Mouse (Mus musculus): Measurements from ENCODE around the gene Palm2.

The Palm2 gene

DNA sequence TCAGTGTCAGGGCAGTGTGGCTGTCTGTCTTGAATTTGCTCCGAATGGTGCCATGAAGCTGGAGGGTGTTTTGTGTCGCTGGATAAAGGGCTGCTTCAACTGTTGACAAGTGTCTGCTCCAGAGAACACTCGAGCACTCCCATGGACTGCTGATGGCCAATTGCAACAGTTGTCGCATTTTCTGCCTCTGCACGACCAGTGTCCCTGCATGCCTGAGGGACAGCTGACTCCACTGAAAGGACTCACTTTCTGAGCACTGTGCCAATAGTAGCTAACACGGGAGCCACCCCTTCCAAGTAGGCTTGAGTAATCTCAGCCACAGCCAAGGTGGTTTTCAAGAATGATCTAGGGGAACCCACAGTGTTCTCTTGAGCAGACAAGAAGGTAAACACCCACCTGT lies 135.7 kb downstream of the Palm2 start:
- no peak for DNase-seq (ENCODE audit: low read depth)

GRCm38 (mm10) chr4:57570229-57570628 lies 136.2 kb downstream of the Palm2 start:
- no peak for DNase-seq (ENCODE audit: low read depth)

DNA sequence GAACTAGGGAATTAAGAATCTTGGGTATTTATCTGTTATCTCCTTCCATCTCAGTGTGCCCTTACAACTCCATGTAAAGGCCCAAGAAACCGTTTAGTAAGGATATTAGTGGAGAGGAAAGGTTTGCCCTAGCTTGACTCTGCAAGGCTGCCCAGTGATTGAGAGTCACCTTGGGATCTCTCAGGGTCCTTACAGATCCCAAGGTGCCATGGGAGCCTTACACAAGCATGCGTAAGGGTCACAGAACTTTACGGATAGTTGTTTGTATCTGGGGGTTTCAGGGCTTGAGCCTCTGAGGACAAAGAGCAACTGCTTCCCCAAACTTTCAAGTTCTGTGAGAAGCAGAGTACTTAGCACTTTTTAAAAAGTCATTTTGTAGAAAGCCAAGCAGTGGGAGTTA lies 140.1 kb downstream of the Palm2 start:
- DNase-seq (ENCODE audit: low read depth) = no peak

DNA sequence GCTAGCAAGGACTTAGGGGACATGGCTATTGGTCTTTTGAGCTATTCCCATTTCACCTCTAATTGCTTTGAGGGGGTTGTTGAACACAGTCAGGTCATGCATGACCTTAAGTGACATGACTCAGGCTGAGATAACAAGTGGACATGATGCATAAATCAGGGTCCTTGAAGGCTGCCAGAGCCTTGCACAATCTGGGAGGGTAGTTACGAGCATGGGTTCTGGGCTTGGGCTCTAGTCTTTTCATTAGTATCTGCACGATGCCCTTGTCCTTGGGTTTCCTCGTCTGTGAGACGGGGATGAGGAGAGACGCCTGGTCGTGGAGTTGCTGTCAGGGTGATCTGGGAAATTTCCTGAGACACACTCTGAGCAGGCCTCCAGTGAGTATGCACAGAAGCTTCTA lies 140.6 kb downstream of the Palm2 start:
- DNase-seq (ENCODE audit: low read depth) = no peak

DNA sequence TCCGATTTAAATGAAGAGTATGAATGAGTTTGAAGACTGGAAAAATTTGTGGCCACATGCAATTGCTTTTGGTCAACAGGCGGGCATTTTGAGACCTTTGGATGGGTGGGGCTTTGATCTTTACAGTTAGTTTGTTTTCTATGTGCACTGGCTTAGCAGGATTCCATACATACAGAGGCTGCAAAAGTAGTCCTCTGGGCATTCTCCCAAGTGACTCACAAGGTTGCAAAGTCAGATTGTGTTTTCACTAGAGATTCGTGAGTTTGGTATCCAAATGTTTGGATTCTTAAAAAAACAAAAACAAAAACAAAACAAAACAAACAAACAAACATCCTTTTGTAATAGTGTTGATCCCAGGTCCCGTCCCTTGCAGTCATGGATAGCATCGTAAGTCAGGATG lies 141.6 kb downstream of the Palm2 start:
- DNase-seq (ENCODE audit: low read depth) = no peak

GRCm38 (mm10) chr4:57576095-57576494 lies 142.0 kb downstream of the Palm2 start:
- no peak for DNase-seq (ENCODE audit: low read depth)

DNA sequence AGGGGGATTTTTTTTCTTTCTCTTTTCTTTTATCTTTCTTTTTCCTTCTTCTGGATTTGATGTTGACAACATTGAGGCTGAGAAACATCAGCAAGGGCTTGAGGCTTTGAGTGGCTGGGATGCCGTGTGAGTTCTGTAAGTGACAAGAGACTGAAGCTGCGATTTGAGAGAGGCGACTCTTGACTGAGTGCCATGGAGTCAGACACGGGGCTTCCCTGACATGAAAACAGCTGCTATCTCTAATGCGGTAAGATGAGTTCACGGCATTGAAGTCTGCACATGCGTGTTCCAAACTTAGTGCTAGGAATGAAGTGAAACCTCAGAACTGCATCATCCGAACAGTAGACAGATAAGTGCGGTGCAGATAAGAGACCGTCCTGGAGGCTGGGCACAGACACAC lies 145.6 kb downstream of the Palm2 start:
- no peak for DNase-seq (ENCODE audit: low read depth)

DNA sequence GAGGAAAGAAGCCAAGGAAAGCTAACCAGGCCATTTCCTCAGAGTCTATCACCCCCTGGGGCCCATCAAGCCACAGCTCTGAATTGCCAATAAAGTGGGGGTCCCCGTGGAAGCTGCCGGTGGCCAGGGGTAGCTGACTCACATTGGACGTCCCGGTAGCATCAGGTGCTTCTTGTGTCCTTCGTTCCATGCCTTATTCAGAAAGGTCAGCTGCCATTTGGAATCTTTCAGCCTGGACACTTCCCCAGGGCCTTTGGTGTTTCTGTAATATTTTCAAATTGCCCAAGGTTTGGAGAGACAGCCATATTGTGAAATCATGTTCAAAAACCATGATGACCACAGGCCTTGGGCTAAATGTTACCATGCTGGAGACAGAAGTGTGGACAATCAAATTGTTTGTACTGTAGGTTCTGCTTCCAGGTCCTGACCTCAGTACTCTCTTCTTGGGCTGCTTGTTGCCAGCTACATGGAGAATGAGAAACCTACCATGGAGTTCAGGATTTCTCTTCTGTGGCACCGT lies 151.3 kb downstream of the Palm2 start:
- no peak for DNase-seq (ENCODE audit: low read depth)

DNA sequence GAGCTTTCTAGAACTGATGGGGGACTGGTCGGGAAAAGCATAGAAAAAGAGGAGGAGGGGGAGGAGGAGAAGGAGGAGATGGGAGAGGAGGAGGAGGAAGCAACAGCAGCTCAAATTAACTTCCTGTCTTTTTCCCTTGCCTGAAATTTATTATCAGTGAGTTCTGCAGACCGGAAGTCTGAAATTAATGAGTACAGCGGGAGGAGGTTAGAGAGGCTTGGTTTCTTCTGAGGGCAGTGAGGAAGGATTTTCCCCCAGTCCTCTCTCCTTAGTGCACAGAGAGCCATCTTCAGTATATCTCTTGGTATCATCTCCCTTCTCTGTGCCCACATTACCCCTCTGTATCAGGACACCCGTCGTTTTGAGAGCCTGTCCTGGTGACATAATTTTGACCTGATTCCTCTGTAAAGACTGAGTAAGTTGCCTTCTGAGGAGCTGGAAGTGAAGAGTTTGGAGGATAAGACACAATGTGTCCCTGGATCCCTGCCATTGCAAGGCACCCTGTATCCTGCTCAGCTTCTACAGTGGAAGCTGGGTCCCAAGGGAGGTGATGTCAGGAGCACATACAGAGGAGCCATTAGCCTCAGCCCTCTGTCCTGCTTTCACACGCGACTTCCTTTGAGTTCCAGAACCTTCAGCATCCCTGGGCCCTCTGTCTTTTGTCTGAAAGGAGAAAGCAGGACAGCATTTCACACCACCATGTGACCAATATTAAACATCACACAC lies 153.0 kb downstream of the Palm2 start:
- no peak for DNase-seq (ENCODE audit: low read depth)

DNA sequence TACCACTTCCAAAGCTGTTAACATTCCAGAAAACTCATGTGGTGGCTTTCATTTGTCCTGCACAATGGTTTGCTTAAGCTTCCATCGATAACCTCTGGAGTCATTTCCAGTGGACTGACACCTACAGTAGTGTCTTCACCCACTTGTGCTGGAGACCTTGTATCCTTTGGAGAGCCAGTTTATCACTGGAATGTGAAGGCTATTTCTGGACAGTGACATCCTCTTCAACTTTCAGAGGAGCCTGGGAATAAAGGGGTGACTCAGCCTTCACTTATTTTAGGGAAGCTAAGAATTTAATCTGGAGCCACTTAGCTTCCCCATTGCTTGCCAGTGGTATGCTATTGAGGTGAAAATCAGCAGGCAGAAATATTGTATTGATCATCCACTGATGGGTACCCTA lies 154.3 kb downstream of the Palm2 start:
- no peak for DNase-seq (ENCODE audit: low read depth)

DNA sequence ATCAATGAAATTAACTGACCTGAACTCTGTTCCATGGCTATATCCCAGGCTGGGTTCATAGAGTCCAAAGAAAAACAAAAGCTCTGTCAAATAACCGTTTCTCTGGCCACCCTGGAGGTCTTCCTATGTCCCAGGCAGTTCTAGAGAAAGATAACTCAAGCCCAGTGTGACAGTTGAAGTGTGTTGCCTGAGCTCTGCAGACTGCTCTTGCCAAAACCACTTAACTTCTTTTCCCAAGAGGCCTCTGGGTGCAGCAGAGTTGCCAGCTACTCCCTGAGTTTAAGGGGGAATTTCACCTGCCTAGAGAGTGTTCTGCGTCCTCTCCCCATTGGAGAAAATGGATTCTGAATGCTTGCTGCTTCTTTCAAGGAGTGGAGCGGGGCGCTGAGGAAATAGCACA lies 158.7 kb downstream of the Palm2 start:
- no peak for DNase-seq (ENCODE audit: low read depth)

DNA sequence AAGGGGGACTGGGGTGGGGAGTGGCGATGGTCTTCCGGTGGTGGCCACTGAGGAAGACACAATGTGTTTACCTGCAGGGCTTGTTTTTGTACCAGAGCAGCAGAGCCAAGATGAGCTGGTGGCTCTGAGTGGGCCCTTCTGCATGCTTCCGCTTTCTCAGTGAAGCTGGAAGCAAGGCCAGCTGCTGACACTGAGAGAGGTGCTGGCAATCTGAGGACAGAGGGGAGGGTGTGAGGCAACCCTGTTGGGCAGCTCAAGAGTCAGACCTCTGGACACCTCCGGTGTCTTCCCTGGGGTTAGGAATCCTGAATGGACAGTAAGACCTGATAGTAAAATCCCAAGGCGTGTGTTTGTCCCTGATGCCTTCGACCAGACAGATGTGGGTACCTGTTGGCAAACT lies 165.9 kb downstream of the Palm2 start:
- no peak for DNase-seq (ENCODE audit: low read depth)

GRCm38 (mm10) chr4:57600685-57601457 lies 166.8 kb downstream of the Palm2 start:
- no peak for DNase-seq (ENCODE audit: low read depth)

DNA sequence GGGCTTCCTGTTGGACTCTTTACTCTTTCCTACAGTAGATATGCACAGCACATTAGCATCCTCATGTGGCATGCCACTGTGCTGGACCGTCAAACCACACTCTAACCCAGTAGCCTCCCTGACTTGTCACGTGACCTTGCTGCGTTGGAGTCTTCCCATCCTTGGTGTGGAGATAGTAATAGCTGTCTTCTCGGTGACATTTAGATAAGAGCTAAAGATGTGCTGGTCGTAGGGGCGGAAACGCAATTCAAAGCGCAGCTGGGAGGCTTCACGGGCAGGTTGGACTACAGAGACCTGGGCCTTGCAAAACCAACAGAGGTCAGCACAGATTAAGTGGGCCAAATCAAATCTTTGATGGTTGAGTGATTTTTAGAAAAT lies 167.4 kb downstream of the Palm2 start:
- DNase-seq (ENCODE audit: low read depth) = no peak

DNA sequence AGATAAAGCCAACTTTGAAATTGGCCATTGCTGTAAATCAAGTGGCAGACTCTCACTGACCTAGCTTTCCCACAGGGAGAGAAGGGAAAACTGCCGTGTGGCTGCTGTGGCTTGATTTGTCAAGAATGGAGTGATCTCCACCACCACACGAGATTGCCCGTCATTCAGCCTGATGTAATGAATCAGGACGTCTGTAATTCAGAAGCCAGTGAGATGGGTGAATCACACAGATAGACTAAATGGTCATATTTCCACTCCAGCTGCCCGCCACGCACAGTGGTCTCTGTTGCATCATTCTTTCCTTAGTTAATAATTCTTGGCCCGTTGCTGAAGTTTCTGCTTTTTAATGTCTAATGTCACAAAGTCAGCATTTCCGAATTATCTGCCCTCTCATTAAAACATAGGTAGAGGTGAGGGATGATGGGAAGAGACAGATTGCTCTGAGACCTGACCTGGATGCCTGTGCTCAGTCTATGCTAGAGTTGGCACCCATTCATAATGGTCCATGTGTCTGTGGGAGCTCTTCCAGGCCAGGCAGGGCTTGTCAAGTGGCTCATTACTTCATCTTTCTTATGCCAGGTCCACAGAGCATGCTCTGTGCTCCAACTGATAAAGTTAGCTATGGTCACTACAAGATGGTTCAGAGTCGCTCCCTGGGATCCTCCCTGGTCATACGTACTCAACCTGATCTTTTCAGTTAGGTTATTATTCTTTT lies 168.0 kb downstream of the Palm2 start:
- DNase-seq (ENCODE audit: low read depth) = no peak

- no peak for DNase-seq (ENCODE audit: low read depth)
These were observed 172.2 kb downstream of the Palm2 start for GRCm38 (mm10) chr4:57606258-57606657.

- DNase-seq (ENCODE audit: low read depth) = peak; percentile 49
These were observed 173.3 kb downstream of the Palm2 start for GRCm38 (mm10) chr4:57607247-57607942.

DNA sequence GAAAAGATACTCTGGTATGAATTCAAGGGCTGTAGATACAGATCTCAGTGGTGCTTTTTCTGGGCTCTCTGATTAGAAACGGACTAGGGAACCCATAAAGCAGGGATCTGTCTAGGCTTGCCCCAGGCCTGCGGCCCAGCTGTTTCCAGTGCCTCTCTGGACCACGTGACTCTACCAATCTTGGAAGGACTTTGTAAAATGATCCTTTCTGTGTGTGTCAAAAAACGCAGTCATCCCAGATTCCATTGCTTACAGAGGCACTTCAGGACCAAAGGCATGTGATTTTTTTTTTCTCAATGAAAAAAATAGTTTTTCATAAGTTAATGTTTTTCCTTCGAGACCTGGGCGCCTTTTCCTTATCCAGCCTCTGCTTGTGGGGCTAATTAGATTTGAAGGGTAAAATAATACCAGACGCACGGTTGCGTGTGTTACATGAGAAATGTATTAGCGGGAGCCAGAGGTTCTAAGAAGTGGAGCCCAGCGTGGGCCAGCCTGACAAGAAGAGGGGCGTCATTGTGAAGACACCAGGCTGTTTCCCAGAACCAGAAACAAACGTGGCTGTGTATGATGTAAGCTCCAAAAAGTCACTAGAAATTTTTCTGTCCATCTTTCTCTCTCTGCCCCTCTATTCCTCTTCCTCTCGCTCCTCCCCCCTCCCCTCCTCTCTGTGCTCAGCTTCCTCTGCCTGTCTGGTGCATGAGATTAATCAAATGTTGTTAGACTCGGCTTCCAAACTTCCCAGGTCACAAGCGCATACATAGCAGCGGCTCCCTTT lies 177.4 kb downstream of the Palm2 start:
- DNase-seq (ENCODE audit: low read depth) = no peak

GRCm38 (mm10) chr4:57612716-57613115 lies 178.7 kb downstream of the Palm2 start:
- no peak for DNase-seq (ENCODE audit: low read depth)

DNA sequence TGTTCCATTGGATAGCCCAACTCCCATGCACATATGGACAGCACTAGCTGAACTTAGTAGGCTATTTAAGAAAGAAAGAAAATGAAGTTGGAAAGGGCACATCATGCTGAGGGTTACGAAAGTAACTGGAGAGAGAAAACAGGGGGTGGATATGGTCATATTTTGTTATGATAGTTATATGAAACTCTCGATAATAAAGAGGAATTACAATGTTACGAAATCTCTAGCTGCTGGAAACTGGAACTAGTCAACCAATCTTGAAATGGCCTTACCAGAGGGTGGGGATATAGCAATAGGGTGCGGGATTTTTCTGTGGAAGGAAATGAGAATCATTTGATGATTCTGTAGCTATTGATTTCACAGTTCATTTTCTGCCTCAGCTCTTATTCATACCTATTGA lies 180.6 kb downstream of the Palm2 start:
- DNase-seq (ENCODE audit: low read depth) = no peak

DNA sequence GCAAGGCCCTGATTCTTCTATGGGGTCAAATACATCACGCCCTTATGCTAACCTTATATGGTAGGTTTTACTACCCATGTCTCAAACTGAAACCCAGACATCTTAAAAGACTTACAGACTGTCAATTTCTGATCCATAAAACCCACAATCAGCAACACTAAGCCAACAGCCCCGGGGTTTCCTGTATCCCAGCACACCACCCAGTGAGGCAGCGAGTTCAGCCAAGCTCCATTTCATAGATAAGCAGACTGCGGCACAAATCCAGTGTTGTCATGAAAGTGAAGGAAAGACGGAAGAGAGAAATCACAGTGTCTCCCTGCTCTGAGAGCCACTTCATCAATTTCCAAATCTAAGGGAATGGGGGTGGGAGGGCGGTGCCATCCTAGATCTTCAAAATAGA lies 184.7 kb downstream of the Palm2 start:
- no peak for DNase-seq (ENCODE audit: low read depth)

DNA sequence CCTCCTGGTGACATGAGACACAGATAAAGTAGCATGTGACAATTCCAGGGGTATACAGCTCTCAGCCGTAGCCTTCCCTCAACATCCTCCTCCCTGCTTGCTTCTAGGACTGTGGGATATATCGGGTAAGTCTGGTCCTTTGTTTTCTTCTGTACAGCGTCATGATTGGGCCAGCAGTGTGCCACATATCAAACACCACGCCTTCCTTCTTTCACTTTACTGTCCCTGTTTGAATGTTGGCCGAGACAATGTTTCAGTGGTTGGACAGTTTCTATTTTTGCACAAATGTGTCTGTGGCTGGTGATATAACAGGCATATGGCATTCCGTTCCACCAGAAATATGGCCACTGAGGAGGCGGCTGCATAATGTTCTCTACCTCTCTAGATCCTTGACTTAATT lies 188.8 kb downstream of the Palm2 start:
- DNase-seq (ENCODE audit: low read depth) = no peak
